In the genomic region with DNA sequence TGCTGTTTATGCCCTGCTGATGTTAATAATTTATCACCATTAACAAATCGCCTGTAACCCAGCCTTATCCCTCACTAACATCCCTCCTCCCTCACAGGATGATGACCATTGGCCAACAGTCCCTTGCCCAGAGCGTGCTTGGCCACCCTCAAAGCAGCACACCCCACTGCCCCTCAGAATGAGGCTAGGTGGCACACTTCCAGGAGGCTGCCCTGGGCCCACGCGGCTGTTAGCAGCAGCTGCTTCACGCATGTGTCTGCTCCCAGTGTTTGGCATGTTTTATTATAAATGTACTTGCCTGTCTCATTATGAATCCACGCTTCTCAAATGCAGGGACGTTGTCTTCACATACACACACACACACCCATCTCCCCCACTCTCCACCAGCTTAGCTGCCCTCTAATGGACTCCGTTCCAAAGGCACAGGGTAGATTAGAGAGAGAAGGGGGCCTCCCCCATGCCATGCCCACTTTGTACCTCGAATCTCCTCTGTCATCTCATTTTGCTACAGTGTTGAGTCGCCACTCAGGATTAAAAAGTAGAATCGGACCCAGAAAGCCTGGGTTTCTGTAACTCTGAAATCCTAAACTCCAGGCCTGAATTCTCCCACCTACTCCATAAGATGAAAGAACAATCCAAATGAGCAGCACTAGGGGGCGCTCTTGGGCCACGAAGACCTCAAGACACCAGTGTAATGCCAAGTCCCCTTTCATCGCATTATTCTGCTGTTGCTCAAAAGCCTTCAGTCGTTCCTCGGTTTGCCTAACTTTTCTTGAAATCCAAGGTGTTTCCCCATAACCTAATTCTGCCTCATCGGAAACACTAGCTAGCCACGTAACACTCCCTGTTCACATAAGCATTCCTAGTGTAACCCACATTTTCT, we compare ENCODE assay signal across 8 mouse cellular contexts. TPM values are rescaled to one million over a fixed set of nuclear protein-coding genes. Genes with fewer than 3 reads are reported as not detected.
A peak's percentile ranks its signal among the peaks of the same experiment; 100 is the strongest.
DNase-seq lines count a peak whose midpoint lies in the region; ATAC-seq lines count a peak whose summit lies in the region.

No protein-coding gene starts in this region.

- DNase-seq in ZHBTc4 (ENCODE audit: low read depth, low spot score) = peak; percentile 93
- peak; percentile 93 to 95 for DNase-seq in cerebellum, postnatal 10 days
- peak; percentile 71 to 82 for DNase-seq in frontal cortex, postnatal 10 days (ENCODE audit: low spot score in 2 of 2)
- DNase-seq in layer of hippocampus, postnatal 14 days (ENCODE audit: low spot score in 2 of 2) = peak; percentile 86 to 92
- peak; percentile 93 for DNase-seq in lung, postnatal 14 days
- DNase-seq in right cerebral cortex, adult 2 months (ENCODE audit: low spot score in 2 of 2) = peak; percentile 93 to 94

- peaks cover 13% of the 10 kb centered on the region for H3K4me1 ChIP-seq in hindbrain, embryonic 12.5 days

- no peaks in the 10 kb centered on the region for H3K9me3 ChIP-seq in hindbrain, embryonic 12.5 days (replicated peaks)

- no peaks in the 10 kb centered on the region for H3K36me3 ChIP-seq in hindbrain, embryonic 12.5 days

- 32% methylated on average over 18 of the region's 18 CpGs for WGBS in hindbrain, embryonic 12.5 days

- peaks cover 15% of the 10 kb centered on the region for H3K27me3 ChIP-seq in hindbrain, embryonic 12.5 days

- H3K4me3 ChIP-seq in hindbrain, embryonic 12.5 days = no peak overlapping the region

- H3K4me2 ChIP-seq in hindbrain, embryonic 12.5 days (replicated peaks) = peak overlapping the region; percentile 11; the same call in 1 of the 2 replicates

- no peak overlapping the region for H3K9ac ChIP-seq in hindbrain, embryonic 12.5 days

- H3K27ac ChIP-seq in hindbrain, embryonic 12.5 days = no peak overlapping the region

- 0 out of 2 replicates have a peak, but pooled peaks have one; percentile 43 for ATAC-seq in hindbrain, embryonic 12.5 days (ENCODE audit: low FRiP score)
- ATAC-seq in activated CD4-positive, CD25-positive, alpha-beta regulatory T cell, adult 4 months = no peak

RNA-seq across cellular contexts. Expression of gene Mcam, which starts 8.5 kb away (rescaled TPM):
- 14.5 and 15.4 TPM in 2 replicates for polyA plus RNA-seq in hindbrain, embryonic 12.5 days (2016; fragmentation: Nextera tagmentation; extraction: Ambion mirVana)
- total RNA-seq in layer of hippocampus, postnatal 14 days (2021) = 10 to 100 TPM; 24.5 to 27.8 TPM
- polyA plus RNA-seq in activated CD4-positive, CD25-positive, alpha-beta regulatory T cell, adult 4 months (2017; shearing (Covaris generic)) = under 1 TPM in 1 of 2 experiments, not detected in 1; 0.16 TPM

RNA-seq across cellular contexts. Expression of gene Rnf26, which starts 12.5 kb away (rescaled TPM):
- polyA plus RNA-seq in hindbrain, embryonic 12.5 days (2016; fragmentation: Nextera tagmentation; extraction: Ambion mirVana) = 57.1 and 61.4 TPM in 2 replicates
- total RNA-seq in layer of hippocampus, postnatal 14 days (2021) = 10 to 100 TPM; 27.7 to 28.2 TPM
- 1 to 10 TPM; 3.2 to 7.9 TPM for polyA plus RNA-seq in activated CD4-positive, CD25-positive, alpha-beta regulatory T cell, adult 4 months (2017; shearing (Covaris generic))

RNA-seq across cellular contexts. Expression of gene Gm49380, which starts 12.5 kb away (rescaled TPM):
- polyA plus RNA-seq in hindbrain, embryonic 12.5 days (2016; fragmentation: Nextera tagmentation; extraction: Ambion mirVana) = 0.26 and 0.30 TPM in 2 replicates
- under 1 TPM; 0.14 to 0.29 TPM for total RNA-seq in layer of hippocampus, postnatal 14 days (2021)
- not detected for polyA plus RNA-seq in activated CD4-positive, CD25-positive, alpha-beta regulatory T cell, adult 4 months (2017; shearing (Covaris generic))

RNA-seq across cellular contexts. Expression of gene C1qtnf5, which starts 18.7 kb away (rescaled TPM):
- polyA plus RNA-seq in hindbrain, embryonic 12.5 days (2016; fragmentation: Nextera tagmentation; extraction: Ambion mirVana) = 1.4 and 1.8 TPM in 2 replicates
- total RNA-seq in layer of hippocampus, postnatal 14 days (2021) = 10 to 100 TPM; 13.5 to 18.6 TPM
- polyA plus RNA-seq in activated CD4-positive, CD25-positive, alpha-beta regulatory T cell, adult 4 months (2017; shearing (Covaris generic)) = not detected

RNA-seq across cellular contexts. Expression of gene Mfrp, which starts 24.3 kb away (rescaled TPM):
- 0.14 and 0.30 TPM in 2 replicates for polyA plus RNA-seq in hindbrain, embryonic 12.5 days (2016; fragmentation: Nextera tagmentation; extraction: Ambion mirVana)
- 1 to 10 TPM in 1 of 2 experiments, under 1 TPM in 1; 0.33 to 8.6 TPM for total RNA-seq in layer of hippocampus, postnatal 14 days (2021)
- not detected for polyA plus RNA-seq in activated CD4-positive, CD25-positive, alpha-beta regulatory T cell, adult 4 months (2017; shearing (Covaris generic))

Comparison
In these comparisons a context has a peak if more than half of its experiments do, and no peak if none do; other contexts are left out.
1. RNA of gene Mcam, which starts 8.5 kb away (polyA plus RNA-seq): 14.5 to 15.4 TPM in hindbrain, embryonic 12.5 days; 0.16 TPM in activated CD4-positive, CD25-positive, alpha-beta regulatory T cell, adult 4 months; every median in the first group is over 10 times any median in the second.
2. Peak in every context shown above with its lines, with median percentiles within 50 percentile points of each other: DNase-seq.